Mouse (Mus musculus): Measurements from ENCODE around the gene Fam117a.

Fam117a gene

DNA sequence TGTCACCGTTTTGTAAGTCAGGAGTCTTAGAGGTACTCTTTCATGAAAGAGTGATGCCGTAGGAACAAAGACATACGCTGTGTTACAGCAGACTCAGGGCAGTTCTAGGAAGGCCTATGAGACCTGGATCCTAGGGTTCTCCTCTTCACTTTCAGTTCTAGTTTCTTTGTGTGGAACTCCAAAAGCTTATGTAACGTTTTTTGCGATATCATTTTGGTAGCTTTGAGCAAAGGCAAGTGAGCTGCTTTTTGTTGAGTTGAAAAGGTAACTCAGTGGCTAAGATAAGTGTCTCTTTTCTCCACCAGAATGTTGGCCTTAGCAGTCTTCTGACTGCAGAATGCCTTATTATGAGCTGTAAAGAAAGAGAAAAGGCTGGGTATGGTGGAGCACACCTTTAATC, 80.5 kb downstream of the Fam117a start:
- no peak for DNase-seq (ENCODE audit: low spot score in 2 of 2)

DNA sequence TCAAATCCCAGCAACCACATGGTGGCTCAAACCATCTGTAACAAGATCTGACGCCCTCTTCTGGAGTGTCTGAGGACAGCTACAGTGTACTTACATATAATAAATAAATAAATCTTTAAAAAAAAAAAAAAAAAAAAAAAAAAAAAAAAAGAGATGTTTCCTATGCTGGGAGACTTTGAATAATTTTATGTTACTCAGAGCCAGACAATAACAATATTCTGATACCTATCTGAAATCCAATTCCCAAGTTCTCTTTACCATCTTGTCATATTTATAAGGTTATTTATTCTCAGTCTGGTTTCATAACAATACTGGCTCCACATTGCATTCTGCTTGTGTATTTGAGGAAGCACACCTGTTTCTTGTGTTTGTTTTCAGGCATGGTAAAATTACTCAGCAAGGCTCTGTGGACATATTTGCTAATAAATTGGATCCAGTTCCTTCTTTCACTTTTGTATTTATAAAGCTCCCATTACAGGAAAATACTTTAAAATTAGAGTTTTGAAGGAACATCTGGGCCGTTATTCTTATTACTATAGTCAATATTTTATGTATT, 84.1 kb downstream of the Fam117a start:
- DNase-seq (ENCODE audit: low spot score in 2 of 2) = no peak

DNA sequence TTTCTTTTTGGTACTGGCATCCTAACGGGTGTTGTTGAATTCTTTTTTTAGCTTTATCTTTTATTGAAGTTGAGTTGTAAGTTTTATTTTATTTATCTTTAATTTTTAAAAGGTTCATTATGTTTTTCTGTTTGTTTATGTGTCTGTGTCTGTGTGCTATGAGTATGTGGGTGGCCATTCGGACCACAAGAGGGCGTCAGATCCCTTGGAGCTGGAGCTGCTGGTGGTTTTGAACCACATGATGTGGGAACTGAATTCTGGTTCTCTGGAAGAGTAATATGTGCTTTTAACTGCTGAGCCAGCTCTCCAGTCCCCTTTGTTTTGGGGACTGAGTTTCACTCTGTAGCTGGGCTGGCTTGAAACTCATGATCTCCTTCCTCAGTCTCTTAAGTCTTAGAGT, 86.7 kb downstream of the Fam117a start:
- DNase-seq (ENCODE audit: low spot score in 2 of 2) = no peak

DNA sequence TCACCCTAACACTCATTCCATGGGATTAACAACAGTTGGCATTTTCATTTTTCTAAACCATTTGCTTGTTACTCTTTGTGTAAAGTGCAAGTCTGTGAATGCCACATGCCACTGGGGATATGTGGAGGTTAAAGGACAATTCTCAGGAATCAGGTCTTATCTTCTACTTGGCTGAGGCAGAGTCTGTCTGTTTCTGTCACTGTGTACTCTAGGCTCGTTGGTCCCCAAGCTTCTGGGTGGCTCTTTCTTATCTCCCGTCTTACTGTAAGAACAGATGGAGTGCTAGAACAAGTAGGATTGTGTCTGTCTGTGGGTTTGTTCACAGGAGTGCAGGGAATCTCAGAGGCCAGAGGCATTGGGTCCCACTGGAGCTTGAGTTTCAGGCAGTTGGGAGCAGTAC, 94.5 kb downstream of the Fam117a start:
- no peak for DNase-seq (ENCODE audit: low spot score in 2 of 2)
